Mouse (Mus musculus) limb, embryonic 15.5 days (tissue): ENCODE measurements around the gene Pum1. TPM values are rescaled to one million over a fixed set of nuclear protein-coding genes. Genes with fewer than 3 reads are reported as not detected.

Experiments used
- ATAC-seq: fragments of 200-750 bp; cut with Nextera tagmentation; 2 replicates; pipeline ENCODE4 v1.8.0; 2017; ENCODE audit warnings: low read depth, moderate TSS enrichment; ENCODE audit not compliant: insufficient number of reproducible peaks, low FRiP score, low TSS enrichment
- H3K27ac ChIP-seq: fragments of 300-500 bp; sonication (generic); 2 replicates; pipeline ENCODE4 v1.5.1; 2015; ENCODE audit warnings: moderate library complexity, mild to moderate bottlenecking, inconsistent platforms
- H3K27me3 ChIP-seq: fragments of 300-500 bp; sonication (generic); 2 replicates; pipeline ENCODE4 v1.6.1; 2015; ENCODE audit warnings: inconsistent platforms
- H3K36me3 ChIP-seq: fragments of 300-500 bp; sonication (generic); 2 replicates; pipeline ENCODE4 v1.6.1; 2015; ENCODE audit warnings: inconsistent platforms
- H3K4me1 ChIP-seq: fragments of 300-500 bp; sonication (generic); 2 replicates; pipeline ENCODE4 v1.6.1; 2015; ENCODE audit warnings: inconsistent platforms
- H3K4me2 ChIP-seq: fragments of 300-500 bp; sonication (generic); 2 replicates; pipeline ENCODE4 v1.6.1; 2015; ENCODE audit warnings: mild to moderate bottlenecking, inconsistent platforms
- H3K4me3 ChIP-seq: fragments of 300-500 bp; sonication (generic); 2 replicates; pipeline ENCODE4 v1.5.1; 2015; ENCODE audit warnings: mild to moderate bottlenecking, inconsistent platforms
- H3K9ac ChIP-seq: fragments of 300-500 bp; sonication (generic); 2 replicates; pipeline ENCODE4 v1.6.1; 2015; ENCODE audit warnings: inconsistent platforms
- H3K9me3 ChIP-seq: fragments of 300-500 bp; sonication (generic); 2 replicates; pipeline ENCODE4 v1.6.1; 2016; ENCODE audit warnings: inconsistent platforms
- WGBS: fragments of 180-500 bp; shearing (Covaris S2); methylation state at CpG from one replicate; pipeline ENCODE4 v1.1.7; 2015; 5-methylcytosine and 5-hydroxymethylcytosine counted together
- polyA plus RNA-seq: library from polyadenylated mRNA; unstranded; fragments of >200 nt; fragmentation: Nextera tagmentation; extraction: Ambion mirVana; gene quantifications from 2 replicates; pipeline ENCODE4 v1.2.1, GENCODE M21; 2015

Pum1 gene
- polyA plus RNA-seq, 1 experiment from 2014 or later = 79.4 TPM

DNA sequence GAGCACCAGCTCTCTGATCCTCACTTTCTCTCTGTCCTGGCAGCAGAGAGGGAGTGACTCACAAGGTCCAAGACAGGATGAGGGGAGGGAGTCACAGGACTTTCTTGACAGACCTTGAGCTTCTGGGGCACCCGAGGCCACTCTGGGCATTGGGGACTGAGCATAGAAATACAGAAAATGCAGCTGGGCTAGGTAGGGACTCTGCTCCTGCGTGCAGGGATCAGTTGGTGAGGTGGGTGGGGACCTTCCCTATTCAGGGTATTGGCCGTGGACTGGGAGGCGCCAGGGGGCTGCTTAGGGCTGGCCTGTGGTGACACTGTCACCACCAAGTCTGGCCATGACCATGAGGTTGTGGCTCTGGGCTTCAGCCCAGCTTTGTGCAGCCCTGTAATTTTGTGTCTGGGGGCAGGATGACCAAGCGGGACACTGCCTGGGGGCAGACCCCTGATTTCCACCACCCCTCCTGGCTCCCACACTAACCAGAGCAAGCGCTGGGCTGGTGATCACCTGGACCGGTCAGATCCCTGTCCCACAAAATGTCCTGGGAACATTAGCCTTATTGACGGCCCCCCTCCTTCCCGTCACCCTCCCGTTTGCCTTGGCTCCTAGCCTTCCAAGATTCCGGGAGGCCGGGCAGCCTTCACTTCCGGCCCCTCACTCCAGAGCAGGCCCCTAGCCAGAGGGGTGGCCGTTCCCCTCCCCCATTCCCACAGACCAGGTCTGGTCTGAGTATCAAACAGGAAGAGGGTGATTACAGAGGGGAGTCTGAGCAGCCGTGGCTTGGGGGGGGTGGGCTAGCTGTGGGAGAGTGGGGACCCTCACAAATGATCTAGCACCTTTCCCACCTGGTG lies 134.3 kb downstream of the Pum1 start:
- WGBS = 20% methylated on average over 15 of the region's 15 CpGs

GRCm38 (mm10) chr4:130798416-130798815 lies 135.3 kb downstream of the Pum1 start:
- H3K4me1 ChIP-seq = peaks cover 90% of the 10 kb centered on the region
- no peak overlapping the region for H3K9ac ChIP-seq
- 26% methylated on average over 1 of the region's 1 CpGs for WGBS

More for the DNA sequence above, 134.3 kb downstream of the Pum1 start:
- ATAC-seq = peak; percentile 35
- no peak overlapping the region for H3K9ac ChIP-seq
- peak overlapping the region; percentile 26 for H3K4me2 ChIP-seq
- no peaks in the 10 kb centered on the region for H3K36me3 ChIP-seq
- no peaks in the 10 kb centered on the region for H3K9me3 ChIP-seq
- H3K27me3 ChIP-seq = no peaks in the 10 kb centered on the region
- H3K4me3 ChIP-seq = no peak overlapping the region
- H3K4me1 ChIP-seq = peaks cover 90% of the 10 kb centered on the region
- H3K27ac ChIP-seq = peak overlapping the region; percentile 81

GRCm38 (mm10) chr4:130799118-130799517 lies 136.0 kb downstream of the Pum1 start:
- no peak for ATAC-seq
- H3K4me1 ChIP-seq = peaks cover 93% of the 10 kb centered on the region

More at GRCm38 (mm10) chr4:130798416-130798815, 135.3 kb downstream of the Pum1 start:
- Histone ChIP-seq H3K4me2 (no peak overlapping the region), H3K27me3 (no peaks in the 10 kb centered on the region), H3K9me3 (no peaks in the 10 kb centered on the region), H3K27ac (peak overlapping the region; percentile 81), H3K36me3 (peaks cover 3% of the 10 kb centered on the region; the same call in 1 of the 2 replicates), H3K4me3 (no peak overlapping the region)
- no peak for ATAC-seq

GRCm38 (mm10) chr4:130799582-130799981 lies 136.5 kb downstream of the Pum1 start:
- Histone ChIP-seq H3K4me3 (no peak overlapping the region), H3K27me3 (no peaks in the 10 kb centered on the region), H3K27ac (peak overlapping the region; percentile 81; the same call in 1 of the 2 replicates), H3K9me3 (no peaks in the 10 kb centered on the region), H3K4me2 (no peak overlapping the region), H3K36me3 (peaks cover 3% of the 10 kb centered on the region; the same call in 1 of the 2 replicates), H3K4me1 (peaks cover 93% of the 10 kb centered on the region), H3K9ac (no peak overlapping the region)
- no peak for ATAC-seq
- WGBS = 68% methylated on average over 5 of the region's 5 CpGs

More at GRCm38 (mm10) chr4:130799118-130799517, 136.0 kb downstream of the Pum1 start:
- peaks cover 3% of the 10 kb centered on the region; the same call in 1 of the 2 replicates for H3K36me3 ChIP-seq
- no peak overlapping the region for H3K4me2 ChIP-seq
- H3K9me3 ChIP-seq = no peaks in the 10 kb centered on the region
- no peaks in the 10 kb centered on the region for H3K27me3 ChIP-seq
- H3K4me3 ChIP-seq = no peak overlapping the region
- 37% methylated on average over 4 of the region's 4 CpGs for WGBS
- no peak overlapping the region for H3K9ac ChIP-seq
- peak overlapping the region; percentile 81 for H3K27ac ChIP-seq

- no peak for ATAC-seq
- Histone ChIP-seq H3K36me3 (peaks cover 3% of the 10 kb centered on the region; the same call in 1 of the 2 replicates), H3K4me2 (no peak overlapping the region), H3K4me1 (peaks cover 93% of the 10 kb centered on the region), H3K9ac (no peak overlapping the region), H3K27me3 (no peaks in the 10 kb centered on the region), H3K27ac (no peak overlapping the region), H3K9me3 (no peaks in the 10 kb centered on the region), H3K4me3 (no peak overlapping the region)
- WGBS = 80% methylated on average over 6 of the region's 6 CpGs
Observed at GRCm38 (mm10) chr4:130800147-130800546, 137.0 kb downstream of the Pum1 start.

- no peaks in the 10 kb centered on the region for H3K27me3 ChIP-seq
- no peak overlapping the region for H3K4me3 ChIP-seq
- peaks cover 92% of the 10 kb centered on the region for H3K4me1 ChIP-seq
- H3K27ac ChIP-seq = no peak overlapping the region
- WGBS = 86% methylated on average over 5 of the region's 5 CpGs
- no peak overlapping the region for H3K4me2 ChIP-seq
- ATAC-seq = no peak
- no peak overlapping the region for H3K9ac ChIP-seq
- H3K36me3 ChIP-seq = peaks cover 3% of the 10 kb centered on the region; the same call in 1 of the 2 replicates
- H3K9me3 ChIP-seq = no peaks in the 10 kb centered on the region
Observed at GRCm38 (mm10) chr4:130801198-130801597, 138.1 kb downstream of the Pum1 start.

DNA sequence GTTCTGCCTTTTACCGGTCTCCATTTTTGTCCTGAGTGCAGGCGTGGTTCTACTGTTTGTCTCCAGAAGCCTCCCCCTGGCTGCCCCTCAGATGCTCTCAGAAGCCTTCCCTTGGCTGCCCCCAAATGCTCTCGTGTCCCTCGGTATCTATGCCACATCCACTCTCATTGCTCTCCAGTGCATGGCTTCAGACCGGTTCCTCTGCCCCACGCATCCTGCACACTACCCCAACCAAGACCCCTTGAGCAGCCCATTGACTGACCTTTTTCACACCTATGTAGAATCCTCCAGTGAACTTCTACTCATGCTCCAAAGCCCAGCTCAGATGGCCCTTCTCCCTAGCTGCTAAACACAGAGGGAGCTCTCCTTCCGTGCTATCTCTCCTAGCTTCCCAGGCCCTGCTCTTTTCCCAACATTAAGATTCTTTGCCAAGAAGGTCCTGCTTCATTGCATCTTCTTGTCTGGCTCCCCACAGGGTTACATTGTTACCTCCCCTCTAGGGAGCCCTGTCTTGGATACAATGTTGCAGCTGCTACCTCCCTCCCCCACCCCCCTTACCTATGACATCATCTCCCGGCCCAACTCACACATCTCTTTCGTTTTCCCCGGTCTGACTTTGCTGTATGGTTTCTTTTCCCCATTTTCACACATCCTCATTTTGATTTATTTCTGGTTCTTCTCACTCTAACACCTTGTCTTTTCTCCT lies 138.7 kb downstream of the Pum1 start:
- no peaks in the 10 kb centered on the region for H3K27me3 ChIP-seq
- H3K4me1 ChIP-seq = peaks cover 89% of the 10 kb centered on the region
- no peak overlapping the region for H3K9ac ChIP-seq
- peaks cover 3% of the 10 kb centered on the region; the same call in 1 of the 2 replicates for H3K36me3 ChIP-seq
- no peaks in the 10 kb centered on the region for H3K9me3 ChIP-seq
- no peak overlapping the region for H3K4me2 ChIP-seq
- no peak overlapping the region for H3K4me3 ChIP-seq
- no peak overlapping the region for H3K27ac ChIP-seq
- WGBS = 59% methylated on average over 10 of the region's 10 CpGs
- ATAC-seq = no peak

DNA sequence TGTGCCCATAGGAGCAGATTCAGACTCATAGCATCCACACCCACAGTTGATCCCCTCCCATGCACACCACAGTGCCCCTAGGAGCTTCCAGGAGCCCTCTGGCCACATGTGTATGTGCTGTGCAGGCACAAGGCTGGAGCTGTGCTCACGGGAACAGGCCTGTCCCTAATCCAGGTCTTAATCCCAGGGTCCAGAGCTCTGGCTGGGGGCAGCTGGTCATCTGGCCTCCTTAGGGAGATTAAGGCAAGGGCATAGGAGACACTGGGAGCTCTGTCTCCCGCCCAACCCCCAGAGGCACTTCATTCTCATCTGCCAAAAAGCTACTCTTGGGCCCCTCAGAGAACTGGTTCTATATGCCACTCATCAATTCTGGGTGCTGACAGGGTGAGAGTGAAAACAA lies 140.5 kb downstream of the Pum1 start:
- Histone ChIP-seq H3K9me3 (no peaks in the 10 kb centered on the region), H3K36me3 (peaks cover 3% of the 10 kb centered on the region; the same call in 1 of the 2 replicates), H3K4me3 (no peak overlapping the region), H3K27ac (no peak overlapping the region), H3K4me2 (no peak overlapping the region), H3K9ac (no peak overlapping the region), H3K4me1 (peaks cover 70% of the 10 kb centered on the region), H3K27me3 (no peaks in the 10 kb centered on the region)
- ATAC-seq = no peak
- WGBS = 79% methylated on average over 2 of the region's 2 CpGs

- peaks cover 3% of the 10 kb centered on the region; the same call in 1 of the 2 replicates for H3K36me3 ChIP-seq
- no peak overlapping the region for H3K4me3 ChIP-seq
- no peaks in the 10 kb centered on the region for H3K9me3 ChIP-seq
- no peak overlapping the region for H3K9ac ChIP-seq
- H3K4me2 ChIP-seq = no peak overlapping the region
- peak overlapping the region; percentile 69 for H3K27ac ChIP-seq
- peaks cover 63% of the 10 kb centered on the region for H3K4me1 ChIP-seq
- no peaks in the 10 kb centered on the region for H3K27me3 ChIP-seq
- ATAC-seq = no peak
- WGBS = 78% methylated on average over 2 of the region's 2 CpGs
Observed at GRCm38 (mm10) chr4:130804292-130804691, 141.2 kb downstream of the Pum1 start.

- peak overlapping the region; percentile 69 for H3K27ac ChIP-seq
- peaks cover 62% of the 10 kb centered on the region for H3K4me1 ChIP-seq
- H3K4me2 ChIP-seq = no peak overlapping the region
- no peak overlapping the region for H3K9ac ChIP-seq
- 57% methylated on average over 7 of the region's 7 CpGs for WGBS
- no peaks in the 10 kb centered on the region for H3K27me3 ChIP-seq
- H3K9me3 ChIP-seq = no peaks in the 10 kb centered on the region
- ATAC-seq = no peak
- peaks cover 3% of the 10 kb centered on the region; the same call in 1 of the 2 replicates for H3K36me3 ChIP-seq
- H3K4me3 ChIP-seq = no peak overlapping the region
Observed at GRCm38 (mm10) chr4:130804771-130805361, 141.7 kb downstream of the Pum1 start.

- peaks cover 55% of the 10 kb centered on the region for H3K4me1 ChIP-seq
- no peak overlapping the region for H3K9ac ChIP-seq
- peaks cover 3% of the 10 kb centered on the region; the same call in 1 of the 2 replicates for H3K36me3 ChIP-seq
- H3K9me3 ChIP-seq = no peaks in the 10 kb centered on the region
- H3K27ac ChIP-seq = no peak overlapping the region
- no peak overlapping the region for H3K4me2 ChIP-seq
- H3K27me3 ChIP-seq = no peaks in the 10 kb centered on the region
- no peak overlapping the region for H3K4me3 ChIP-seq
- ATAC-seq = no peak
- WGBS = 75% methylated on average over 7 of the region's 7 CpGs
Observed at GRCm38 (mm10) chr4:130805746-130806145, 142.6 kb downstream of the Pum1 start.
